Mouse (Mus musculus): ENCODE results near the gene Arf5. TPM values are rescaled to one million over a fixed set of nuclear protein-coding genes. Genes with fewer than 3 reads are reported as not detected.
A peak's percentile ranks its signal among the peaks of the same experiment; 100 is the strongest.

Arf5 gene
- polyA plus RNA-seq (2016; fragmentation: Nextera tagmentation; extraction: Ambion mirVana), result 318 and 320 TPM in 2 replicates

DNA sequence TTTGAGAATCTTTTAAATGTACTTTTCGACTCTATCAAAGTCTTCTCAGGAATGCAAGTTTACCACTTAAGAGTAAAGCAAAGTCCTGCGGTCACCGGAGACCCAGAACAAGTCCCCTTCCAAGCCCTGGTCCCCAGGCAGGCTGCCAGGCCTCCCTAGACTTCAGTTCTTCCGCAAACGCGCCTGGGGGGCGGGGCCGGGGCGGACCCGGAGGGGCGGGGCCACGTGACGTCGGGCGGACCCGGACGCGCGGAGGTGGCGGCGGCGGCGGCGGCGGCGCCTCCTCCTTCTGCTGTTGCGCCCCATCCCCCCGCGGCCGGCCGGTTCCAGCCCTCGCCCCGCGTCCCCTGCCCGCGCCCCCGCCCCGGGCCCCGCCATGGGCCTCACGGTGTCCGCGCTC lies at the start of gene Arf5:
TSS of gene Arf5 (plus strand) at position 248 of the 400 bp plus-strand sequence.
- 2% methylated on average over 35 of the region's 42 CpGs for WGBS
- Histone ChIP-seq H3K9me3 (no peaks in the 10 kb centered on the region), H3K4me3 (peak within 1 kb of the TSS; percentile 95), H3K36me3 (peaks cover 30% of the 10 kb centered on the region), H3K4me2 (replicated peaks) (peak within 1 kb of the TSS; percentile 75), H3K4me1 (peaks cover 41% of the 10 kb centered on the region), H3K9ac (replicated peaks) (peak within 1 kb of the TSS; percentile 97), H3K27me3 (no peaks in the 10 kb centered on the region), H3K27ac (replicated peaks) (peak within 1 kb of the TSS; percentile 80)
- peak; percentile 83 for ATAC-seq (ENCODE audit: low FRiP score, low read depth)

DNA sequence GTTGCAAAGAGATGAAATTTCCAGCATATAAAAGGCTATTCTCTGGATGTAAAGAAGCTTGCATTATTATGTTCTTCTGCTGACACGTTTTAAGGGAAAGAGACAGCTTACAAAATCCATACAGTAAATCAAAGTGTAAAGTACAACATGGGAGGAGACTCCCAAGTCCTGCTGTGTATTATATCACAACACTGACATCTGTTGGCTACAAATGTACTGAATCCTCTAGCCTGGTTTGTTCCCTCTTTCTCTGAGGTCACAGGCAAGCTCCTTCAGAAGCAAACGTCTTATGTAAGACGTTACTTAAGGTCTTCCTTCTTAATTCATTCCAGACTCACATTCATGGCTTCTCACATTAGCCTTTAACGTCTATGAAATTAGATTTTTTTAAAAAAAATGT lies 41.4 kb upstream of the Arf5 start:
- no peak overlapping the region for H3K4me2 ChIP-seq (replicated peaks)
- no peaks in the 10 kb centered on the region for H3K36me3 ChIP-seq
- no peak overlapping the region for H3K4me3 ChIP-seq
- H3K4me1 ChIP-seq, result no peaks in the 10 kb centered on the region
- no peak for ATAC-seq (ENCODE audit: low FRiP score, low read depth)
- no peak overlapping the region for H3K9ac ChIP-seq (replicated peaks)
- no peaks in the 10 kb centered on the region for H3K27me3 ChIP-seq
- no peaks in the 10 kb centered on the region for H3K9me3 ChIP-seq
- no peak overlapping the region for H3K27ac ChIP-seq (replicated peaks)
- 69% methylated on average over 4 of the region's 4 CpGs for WGBS

DNA sequence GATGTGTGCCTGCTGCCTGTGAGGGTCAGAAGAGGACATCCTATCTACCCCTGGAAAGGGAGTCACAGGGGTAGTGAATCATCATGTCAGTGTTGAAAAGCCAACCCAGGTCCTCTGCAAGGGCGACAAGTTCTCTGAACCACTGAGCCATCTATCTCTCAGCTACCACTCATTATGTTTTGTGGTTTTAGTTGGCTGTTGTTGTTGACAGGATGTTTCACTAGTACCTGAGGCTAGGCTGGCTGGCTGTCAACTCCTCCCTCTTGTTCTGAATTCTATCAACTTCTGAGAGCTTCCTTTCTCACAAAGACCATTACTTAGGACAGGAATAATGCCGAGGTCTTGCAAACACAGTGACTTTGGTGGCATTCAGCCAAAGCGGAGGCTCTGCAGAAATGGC lies 38.2 kb upstream of the Arf5 start:
- ATAC-seq (ENCODE audit: low FRiP score, low read depth), result no peak
- Histone ChIP-seq H3K4me3 (no peak overlapping the region), H3K27ac (replicated peaks) (no peak overlapping the region), H3K9ac (replicated peaks) (no peak overlapping the region), H3K4me2 (replicated peaks) (no peak overlapping the region), H3K36me3 (no peaks in the 10 kb centered on the region), H3K9me3 (no peaks in the 10 kb centered on the region), H3K27me3 (no peaks in the 10 kb centered on the region), H3K4me1 (no peaks in the 10 kb centered on the region)
- WGBS, result 94% methylated on average over 3 of the region's 3 CpGs

DNA sequence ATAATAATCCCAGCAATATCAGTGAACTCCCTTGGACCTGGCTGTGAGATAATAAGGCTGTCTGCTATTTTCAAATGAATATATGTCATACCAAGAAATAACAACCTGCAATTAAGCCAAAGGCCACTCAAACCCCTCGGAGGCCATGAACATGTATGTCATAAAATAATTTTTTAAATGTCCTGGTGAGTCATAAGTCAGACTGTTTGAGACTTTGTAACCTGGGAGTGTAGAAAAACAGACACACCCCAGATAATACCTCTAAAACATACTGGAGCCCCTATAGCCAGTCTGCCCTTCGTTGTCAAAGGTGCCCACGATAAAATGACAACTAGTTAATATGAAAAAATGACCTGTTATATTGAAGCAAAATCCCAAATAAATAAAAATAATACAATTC lies 34.3 kb upstream of the Arf5 start:
- Histone ChIP-seq H3K9me3 (no peaks in the 10 kb centered on the region), H3K4me2 (replicated peaks) (no peak overlapping the region), H3K36me3 (no peaks in the 10 kb centered on the region), H3K9ac (replicated peaks) (no peak overlapping the region), H3K4me1 (no peaks in the 10 kb centered on the region), H3K4me3 (no peak overlapping the region), H3K27me3 (peaks cover 3% of the 10 kb centered on the region), H3K27ac (replicated peaks) (no peak overlapping the region)
- no peak for ATAC-seq (ENCODE audit: low FRiP score, low read depth)
- 95% methylated on average over 3 of the region's 3 CpGs for WGBS

DNA sequence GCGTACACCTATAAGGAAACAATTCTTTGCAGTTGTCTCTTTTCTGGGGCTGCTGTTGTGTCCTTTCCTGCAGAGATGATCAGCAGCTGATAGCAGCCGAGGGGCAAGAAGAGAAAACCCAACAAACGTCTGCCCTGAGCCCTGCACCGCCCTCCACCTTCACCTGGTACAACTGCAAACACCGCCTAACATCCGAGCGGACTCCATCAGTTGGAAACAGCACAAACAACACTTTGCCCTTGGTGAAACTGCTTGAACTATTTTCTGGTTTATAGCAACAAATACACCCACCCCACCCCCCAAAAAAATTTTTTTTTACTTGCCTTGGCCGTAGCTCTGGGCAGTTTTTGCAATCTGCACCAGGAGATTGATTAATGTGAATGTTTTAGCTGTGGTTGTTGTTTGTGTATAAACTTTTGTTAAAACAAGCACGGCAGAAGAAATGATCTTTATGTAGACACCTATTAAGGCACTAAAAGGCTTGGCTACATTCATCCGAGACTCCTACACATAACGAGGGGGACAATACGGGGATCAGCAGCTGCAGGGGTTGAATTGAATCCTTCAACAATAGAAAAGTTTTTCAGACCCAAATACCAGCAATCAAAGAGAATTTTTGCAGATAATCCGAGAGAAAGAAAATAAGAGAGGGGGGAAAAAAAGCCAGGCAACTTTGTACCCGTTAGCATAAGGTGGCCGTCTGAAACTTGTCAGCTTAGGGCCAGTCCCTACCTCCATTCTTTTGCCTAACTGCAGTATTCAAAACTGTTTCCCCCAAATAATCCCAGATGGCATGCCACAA lies 27.1 kb upstream of the Arf5 start:
- Histone ChIP-seq H3K9me3 (no peaks in the 10 kb centered on the region), H3K36me3 (no peaks in the 10 kb centered on the region), H3K9ac (replicated peaks) (0 out of 2 replicates have a peak overlapping the region, but pooled peaks have one; percentile 1), H3K4me2 (replicated peaks) (peak overlapping the region; percentile 76), H3K27ac (replicated peaks) (peak overlapping the region; percentile 90), H3K27me3 (peaks cover 44% of the 10 kb centered on the region), H3K4me3 (peak overlapping the region; percentile 53), H3K4me1 (peaks cover 8% of the 10 kb centered on the region; the same call in 1 of the 2 replicates)
- WGBS, result 11% methylated on average over 15 of the region's 15 CpGs
- peak; percentile 55 for ATAC-seq (ENCODE audit: low FRiP score, low read depth)

DNA sequence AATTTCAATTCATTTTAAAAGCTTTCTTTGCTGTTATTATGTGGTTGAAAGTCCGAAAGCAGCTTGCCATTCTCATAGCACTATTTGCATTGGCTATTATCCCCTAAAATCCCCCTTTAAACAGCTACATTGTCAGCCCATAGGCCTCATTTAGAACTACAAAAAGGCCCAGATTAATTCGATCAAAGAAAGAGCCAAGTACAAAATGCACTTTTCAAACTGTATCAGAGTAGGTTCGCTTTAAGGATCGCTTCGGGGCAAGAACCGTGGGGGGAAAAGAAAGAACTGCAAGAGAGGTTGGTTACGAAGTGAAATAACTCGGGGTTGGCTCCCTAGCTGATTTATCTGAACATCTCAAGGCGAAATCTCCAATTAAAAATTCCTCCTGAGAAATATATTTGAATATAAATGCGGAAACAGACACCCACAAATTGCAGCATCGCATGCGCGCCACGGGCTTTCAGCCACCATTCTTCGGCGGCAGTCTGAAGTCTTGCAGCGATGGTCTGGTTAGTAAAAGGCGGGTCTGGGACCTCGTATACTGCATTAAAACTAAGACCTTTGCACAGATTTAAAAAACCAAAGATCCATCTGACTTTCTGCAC lies 26.4 kb upstream of the Arf5 start:
- peak overlapping the region; percentile 90 for H3K27ac ChIP-seq (replicated peaks)
- ATAC-seq (ENCODE audit: low FRiP score, low read depth), result peak; percentile 61
- H3K4me3 ChIP-seq, result peak overlapping the region; percentile 53
- H3K9me3 ChIP-seq, result no peaks in the 10 kb centered on the region
- under 1% methylated on average over 19 of the region's 19 CpGs for WGBS
- H3K9ac ChIP-seq (replicated peaks), result peak overlapping the region; percentile 62; the same call in 1 of the 2 replicates
- H3K4me2 ChIP-seq (replicated peaks), result peak overlapping the region; percentile 76
- no peaks in the 10 kb centered on the region for H3K36me3 ChIP-seq
- H3K27me3 ChIP-seq, result peaks cover 44% of the 10 kb centered on the region
- H3K4me1 ChIP-seq, result peaks cover 8% of the 10 kb centered on the region; the same call in 1 of the 2 replicates

DNA sequence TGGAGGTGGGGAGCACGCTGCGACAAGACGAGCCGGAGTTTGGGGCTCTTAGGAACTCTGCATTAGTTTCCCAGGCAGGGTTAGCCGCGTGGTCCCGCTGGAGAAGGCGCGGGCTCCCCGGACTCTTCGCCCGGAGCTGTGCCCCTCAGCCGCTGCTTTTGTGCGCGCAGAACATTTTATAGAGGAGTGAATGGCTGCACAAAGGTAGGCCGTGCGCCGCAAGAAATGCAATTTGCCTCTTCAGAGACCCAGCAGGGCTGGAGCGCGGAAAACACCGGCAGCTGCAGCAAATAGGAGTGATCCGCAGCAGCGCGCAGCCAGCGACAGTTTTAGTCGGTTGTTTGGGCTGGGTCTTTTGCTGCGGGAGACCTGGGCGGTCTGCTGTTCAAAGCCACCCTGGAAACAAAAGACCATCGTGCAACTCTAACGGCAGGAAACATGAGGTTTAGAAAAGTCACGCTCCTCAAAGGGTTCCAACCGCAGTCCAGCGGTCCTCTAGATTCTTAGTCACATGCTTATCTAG lies 25.6 kb upstream of the Arf5 start, which contains the start of gene Zfp800:
TSS of gene Zfp800 (minus strand) at position 325 of the 523 bp plus-strand sequence.
- H3K9me3 ChIP-seq, result no peaks in the 10 kb centered on the region
- peak within 1 kb of the TSS; percentile 53 for H3K4me3 ChIP-seq
- peaks cover 8% of the 10 kb centered on the region; the same call in 1 of the 2 replicates for H3K4me1 ChIP-seq
- WGBS, result under 1% methylated on average over 33 of the region's 33 CpGs
- peak within 1 kb of the TSS; percentile 62 for H3K9ac ChIP-seq (replicated peaks)
- peak within 1 kb of the TSS; percentile 90 for H3K27ac ChIP-seq (replicated peaks)
- H3K27me3 ChIP-seq, result peaks cover 44% of the 10 kb centered on the region
- peak; percentile 42 for ATAC-seq (ENCODE audit: low FRiP score, low read depth)
- peak within 1 kb of the TSS; percentile 76 for H3K4me2 ChIP-seq (replicated peaks)
- H3K36me3 ChIP-seq, result no peaks in the 10 kb centered on the region

DNA sequence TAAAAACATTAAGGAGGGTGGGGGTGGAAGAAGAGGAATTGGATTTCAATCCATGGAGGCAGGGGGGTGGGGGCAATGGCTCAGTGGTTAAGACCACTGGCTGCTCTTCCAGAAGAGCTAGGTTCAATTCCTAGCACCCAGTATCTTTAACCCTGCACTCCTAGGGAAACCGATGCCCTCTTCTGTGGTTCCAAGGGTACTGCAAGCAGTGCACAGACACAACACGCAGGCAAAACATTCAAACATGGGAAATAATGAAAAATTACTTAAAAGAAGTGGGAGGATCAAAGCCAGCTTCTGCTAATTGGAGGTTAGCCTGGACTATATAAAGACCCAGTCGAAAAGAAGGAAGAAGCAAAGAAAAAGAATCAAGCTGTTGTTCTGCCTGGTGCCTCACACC lies 24.6 kb upstream of the Arf5 start:
- Histone ChIP-seq H3K9ac (replicated peaks) (no peak overlapping the region), H3K9me3 (no peaks in the 10 kb centered on the region), H3K36me3 (no peaks in the 10 kb centered on the region), H3K4me1 (peaks cover 8% of the 10 kb centered on the region; the same call in 1 of the 2 replicates), H3K27ac (replicated peaks) (no peak overlapping the region), H3K4me3 (no peak overlapping the region; the same call in 1 of the 2 replicates), H3K27me3 (peaks cover 44% of the 10 kb centered on the region), H3K4me2 (replicated peaks) (no peak overlapping the region)
- WGBS, result 90% methylated on average over 3 of the region's 3 CpGs
- no peak for ATAC-seq (ENCODE audit: low FRiP score, low read depth)

DNA sequence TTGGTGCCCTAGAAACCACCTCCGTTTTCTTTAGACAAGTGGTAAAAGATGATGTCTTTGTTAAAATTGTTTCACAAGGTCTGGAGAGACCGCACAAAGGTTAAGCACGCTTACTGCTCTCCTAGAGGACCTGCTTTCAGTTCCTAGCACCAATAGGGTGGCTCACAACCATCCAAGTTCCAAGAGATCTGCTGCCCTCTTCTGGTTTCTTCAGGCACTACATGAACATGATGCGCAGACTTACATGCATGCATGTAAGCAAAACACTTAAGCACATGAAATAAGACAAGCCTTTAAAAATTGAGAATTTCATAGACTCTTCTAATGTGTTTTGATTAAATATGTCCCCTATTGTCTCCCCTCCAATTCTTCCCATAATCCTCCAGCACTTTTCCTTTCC lies 23.6 kb upstream of the Arf5 start:
- Histone ChIP-seq H3K36me3 (no peaks in the 10 kb centered on the region), H3K9ac (replicated peaks) (no peak overlapping the region), H3K27ac (replicated peaks) (no peak overlapping the region), H3K9me3 (no peaks in the 10 kb centered on the region), H3K4me3 (no peak overlapping the region), H3K4me1 (peaks cover 8% of the 10 kb centered on the region; the same call in 1 of the 2 replicates), H3K4me2 (replicated peaks) (no peak overlapping the region), H3K27me3 (peaks cover 35% of the 10 kb centered on the region)
- WGBS, result 92% methylated on average over 4 of the region's 4 CpGs
- no peak for ATAC-seq (ENCODE audit: low FRiP score, low read depth)

DNA sequence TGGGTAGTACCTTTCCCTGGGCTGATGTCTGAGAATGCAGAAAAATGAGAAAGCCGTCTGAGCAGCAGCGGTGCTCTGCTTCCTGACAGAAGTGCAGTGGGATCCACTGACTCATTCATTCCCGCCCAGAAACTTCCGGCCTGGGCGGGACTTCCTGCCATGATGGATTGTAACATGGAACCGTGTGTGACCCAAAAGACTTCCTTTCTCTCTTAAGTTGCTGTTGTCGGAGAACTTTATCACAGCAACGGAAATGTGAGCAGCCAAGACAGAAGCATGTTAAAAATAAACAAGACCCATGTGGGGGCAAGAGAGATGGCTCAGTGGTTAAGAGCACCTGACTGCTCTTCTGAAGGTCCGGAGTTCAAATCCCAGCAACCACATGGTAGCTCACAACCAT lies 13.3 kb upstream of the Arf5 start:
- H3K4me3 ChIP-seq, result no peak overlapping the region
- H3K4me1 ChIP-seq, result no peaks in the 10 kb centered on the region
- H3K27me3 ChIP-seq, result no peaks in the 10 kb centered on the region
- H3K36me3 ChIP-seq, result peaks cover 11% of the 10 kb centered on the region; the same call in 1 of the 2 replicates
- H3K4me2 ChIP-seq (replicated peaks), result no peak overlapping the region
- no peak overlapping the region for H3K27ac ChIP-seq (replicated peaks)
- no peaks in the 10 kb centered on the region for H3K9me3 ChIP-seq
- 92% methylated on average over 9 of the region's 9 CpGs for WGBS
- no peak overlapping the region for H3K9ac ChIP-seq (replicated peaks)
- no peak for ATAC-seq (ENCODE audit: low FRiP score, low read depth)

DNA sequence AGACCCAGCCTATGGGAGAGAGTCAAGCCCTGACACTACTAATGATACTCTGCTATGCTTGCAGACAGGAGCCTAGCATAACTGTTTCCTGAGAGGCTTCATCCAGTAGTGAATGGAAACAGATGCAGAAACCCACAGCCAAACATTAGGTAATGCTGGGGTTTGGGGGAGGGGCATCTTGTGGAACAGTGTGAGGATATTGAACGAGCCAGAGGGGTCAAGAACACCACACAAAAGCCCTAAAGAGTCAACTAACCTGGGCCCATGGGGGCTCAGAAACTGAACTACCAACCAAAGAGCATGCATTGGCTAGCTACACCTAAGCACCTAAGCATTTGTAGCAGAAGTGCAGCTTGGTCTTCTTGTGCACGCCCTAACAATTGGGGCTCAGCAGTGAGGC lies 12.1 kb upstream of the Arf5 start:
- H3K9me3 ChIP-seq, result 0 out of 2 replicates have a peak, but pooled peaks cover 3% of the 10 kb centered on the region
- H3K4me3 ChIP-seq, result no peak overlapping the region
- ATAC-seq (ENCODE audit: low FRiP score, low read depth), result no peak
- H3K4me1 ChIP-seq, result no peaks in the 10 kb centered on the region
- peaks cover 22% of the 10 kb centered on the region for H3K36me3 ChIP-seq
- no peaks in the 10 kb centered on the region for H3K27me3 ChIP-seq
- H3K9ac ChIP-seq (replicated peaks), result no peak overlapping the region
- 79% methylated on average over 2 of the region's 2 CpGs for WGBS
- no peak overlapping the region for H3K4me2 ChIP-seq (replicated peaks)
- H3K27ac ChIP-seq (replicated peaks), result no peak overlapping the region

DNA sequence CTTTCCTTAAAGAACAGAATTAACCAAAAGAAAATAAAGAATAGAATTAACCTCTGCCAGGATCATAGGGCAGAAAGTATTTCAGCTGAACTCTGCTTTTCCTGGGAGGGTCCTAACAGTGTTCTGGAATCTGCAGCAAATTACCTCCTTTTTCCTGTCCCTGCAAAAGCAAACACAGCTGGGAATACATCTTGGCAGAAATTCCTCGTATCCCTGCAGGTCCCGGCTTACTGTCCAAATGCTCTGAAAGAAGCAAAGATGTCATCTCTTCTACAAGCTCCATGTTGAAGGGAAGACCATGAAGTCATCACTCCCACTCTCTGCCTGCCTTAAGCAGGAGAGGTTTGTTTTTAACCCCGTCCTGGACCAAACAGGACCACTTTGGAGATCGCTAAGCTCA lies 6.4 kb upstream of the Arf5 start:
- no peaks in the 10 kb centered on the region for H3K27me3 ChIP-seq
- no peak overlapping the region for H3K27ac ChIP-seq (replicated peaks)
- no peak overlapping the region for H3K4me2 ChIP-seq (replicated peaks)
- 82% methylated on average over 4 of the region's 4 CpGs for WGBS
- ATAC-seq (ENCODE audit: low FRiP score, low read depth), result no peak
- H3K4me3 ChIP-seq, result no peak overlapping the region
- H3K9ac ChIP-seq (replicated peaks), result no peak overlapping the region
- peaks cover 21% of the 10 kb centered on the region for H3K4me1 ChIP-seq
- peaks cover 50% of the 10 kb centered on the region for H3K36me3 ChIP-seq
- 0 out of 2 replicates have a peak, but pooled peaks cover 3% of the 10 kb centered on the region for H3K9me3 ChIP-seq

All from midbrain, embryonic 12.5 days (tissue).